Mouse (Mus musculus): Measurements from ENCODE around the gene Tfpi. TPM values are rescaled to one million over a fixed set of nuclear protein-coding genes. Genes with fewer than 3 reads are reported as not detected.

Tfpi gene
- polyA plus RNA-seq, 1 experiment from 2014 or later = 14.3 TPM

Other genes with a start within 250 kb of the Tfpi start
- gene Calcrl, start 51.4 kb downstream of the Tfpi start, polyA plus RNA-seq (2014; fragmentation: Nextera tagmentation; extraction: Ambion mirVana) = 6.5 and 8.7 TPM in 2 replicates
- gene Ctnnd1, start 174.0 kb upstream of the Tfpi start, polyA plus RNA-seq (2014; fragmentation: Nextera tagmentation; extraction: Ambion mirVana) = 27.1 and 27.8 TPM in 2 replicates
- gene Btbd18, start 182.3 kb upstream of the Tfpi start, polyA plus RNA-seq (2014; fragmentation: Nextera tagmentation; extraction: Ambion mirVana) = 0.10 and 0.33 TPM in 2 replicates
- gene Selenoh, start 194.0 kb upstream of the Tfpi start, polyA plus RNA-seq (2014; fragmentation: Nextera tagmentation; extraction: Ambion mirVana) = 277 and 350 TPM in 2 replicates
- gene Gm28635, start 201.3 kb upstream of the Tfpi start, polyA plus RNA-seq (2014; fragmentation: Nextera tagmentation; extraction: Ambion mirVana) = not detected in 2 replicates
- 55.3 and 59.8 TPM in 2 replicates for gene Med19, start 201.6 kb upstream of the Tfpi start, polyA plus RNA-seq (2014; fragmentation: Nextera tagmentation; extraction: Ambion mirVana)
- gene Tmx2, start 202.4 kb upstream of the Tfpi start, polyA plus RNA-seq (2014; fragmentation: Nextera tagmentation; extraction: Ambion mirVana) = 223 and 231 TPM in 2 replicates
- 16.5 and 23.6 TPM in 2 replicates for gene Zdhhc5, start 238.4 kb upstream of the Tfpi start, polyA plus RNA-seq (2014; fragmentation: Nextera tagmentation; extraction: Ambion mirVana)

Measured in forebrain, embryonic 14.5 days (tissue).